1 mouse cellular context compared by ENCODE assay signal in the genomic region with DNA sequence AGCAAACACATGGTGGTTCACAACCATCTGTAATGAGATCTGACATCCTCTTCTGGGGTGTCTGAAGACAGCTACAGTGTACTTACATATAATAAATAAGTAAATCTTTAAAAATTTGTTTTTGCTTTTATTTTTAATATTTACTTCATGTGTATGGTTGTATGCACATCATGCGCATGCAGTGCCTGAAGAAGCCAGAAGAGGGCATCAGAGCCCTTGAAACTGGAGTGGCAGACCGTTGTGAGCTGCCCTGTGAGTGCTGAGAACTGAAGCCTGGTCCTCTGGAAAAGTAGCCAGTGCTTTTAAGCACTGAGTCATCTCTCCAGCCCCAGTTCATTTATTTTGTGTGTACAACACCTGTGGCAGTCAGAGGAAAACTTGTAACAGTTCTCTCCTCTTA.
TF ChIP-seq lines count a peak whose summit lies in the region.

No protein-coding gene starts in this region.

TF ChIP-seq in MEL, 35 proteins besides CTCF, POLR2A, EP300 and RAD21:
- TF ChIP-seq CHD1 (IDR thresholded peaks at IDR 0.05; ENCODE audit: low read depth, low read length) (no peak), ETS1 (IDR thresholded peaks at IDR 0.05; ENCODE audit: low read depth, low read length) (no peak), SMC3 (IDR thresholded peaks at IDR 0.05; ENCODE audit: low read depth, low read length) (peak; percentile 19; the same call in 1 of the 2 replicates), SIN3A (IDR thresholded peaks at IDR 0.05; ENCODE audit: low read length) (no peak), MAFK (IDR thresholded peaks at IDR 0.05; ENCODE audit: borderline replicate concordance, low read depth, low read length) (no peak)
